Mouse (Mus musculus) gastrocnemius, adult 2 months (tissue): Measurements from ENCODE around the gene Dctn2. TPM values are rescaled to one million over a fixed set of nuclear protein-coding genes. Genes with fewer than 3 reads are reported as not detected.
A peak's percentile ranks its signal among the peaks of the same experiment; 100 is the strongest.

Experiments used
- DNase-seq: peaks from one replicate; pipeline ENCODE4 v3.0.0; 2022
- H3K27ac ChIP-seq: fragments of 200-600 bp; 2 replicates; pipeline ENCODE4 v1.8.1; 2022; ENCODE audit warnings: mild to moderate bottlenecking
- H3K4me3 ChIP-seq: fragments of 200-600 bp; 2 replicates; pipeline ENCODE4 v1.8.1; 2022; ENCODE audit warnings: mild to moderate bottlenecking, moderate library complexity
- CTCF ChIP-seq: fragments of 200-600 bp; IDR thresholded peaks from 2 replicates; pipeline ENCODE4 v1.8.1; 2022; ENCODE audit warnings: antibody characterized with exemption, mild to moderate bottlenecking, moderate library complexity
- intact Hi-C: fragments of 180-260 bp; cut with DNase I; formaldehyde crosslinking; loops from one replicate; pipeline ENCODE4 v1.15.1; 2025
- total RNA-seq, 2 experiments: library from RNA; stranded (reverse); gene quantifications; 2 replicates each; pipeline ENCODE4 v1.2.3; 2021

Dctn2 gene
- total RNA-seq, 2 experiments from 2014 or later: 91.3 to 98.3 TPM

DNA sequence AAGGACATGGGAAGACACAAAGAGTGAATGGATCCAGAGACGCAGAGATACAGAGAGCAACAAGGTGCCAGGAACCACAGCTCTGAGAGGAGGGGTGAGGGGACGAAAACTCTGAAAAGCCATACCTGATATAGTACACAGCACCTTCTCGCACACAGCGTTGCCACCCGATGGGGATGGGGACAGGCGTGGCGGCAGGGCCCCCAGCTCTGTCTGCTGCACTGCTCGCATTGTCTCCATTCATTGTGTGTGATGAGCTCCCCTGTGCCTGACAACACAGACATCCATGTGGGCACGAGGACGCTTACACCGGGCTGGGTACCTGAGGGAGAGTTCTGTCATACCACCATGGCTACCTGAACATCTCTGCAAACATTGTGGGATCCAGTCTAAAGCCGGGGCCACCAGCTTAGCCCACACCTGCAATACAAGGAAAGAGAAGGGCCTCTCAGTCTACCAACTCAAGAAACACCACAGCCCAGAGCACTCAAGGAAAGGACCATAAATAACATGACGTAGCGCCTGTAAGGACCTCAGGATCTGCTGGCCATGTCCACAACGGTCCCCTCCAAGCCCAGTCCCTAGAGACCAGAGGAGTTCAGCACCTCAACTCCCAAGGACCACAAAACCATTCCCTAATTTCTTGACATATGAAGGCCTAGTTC is 21.2 kb downstream of the Dctn2 start:
- DNase-seq: no peak
- no peak for TF ChIP-seq CTCF
- intact Hi-C loops: no loop called here
- Histone ChIP-seq H3K4me3 (peak overlapping the region; percentile 97), H3K27ac (peak overlapping the region; percentile 98)

DNA sequence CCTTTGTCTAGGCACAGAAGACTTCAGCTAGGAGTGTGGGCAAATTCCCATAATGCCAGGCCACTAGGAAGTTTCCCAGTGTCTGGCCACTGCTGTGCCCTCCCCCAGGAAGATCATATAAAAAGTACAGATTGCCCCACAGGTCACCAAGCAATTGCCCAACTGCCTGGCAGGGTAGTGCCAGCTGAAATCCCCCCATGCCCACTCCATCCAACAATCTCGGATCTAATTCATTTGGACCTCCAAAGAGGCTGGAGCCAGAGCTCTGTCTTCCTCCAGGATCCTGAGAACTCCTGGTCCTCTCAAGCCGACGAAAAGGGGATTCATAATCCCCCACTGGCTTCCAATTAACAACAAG is 21.7 kb downstream of the Dctn2 start:
- intact Hi-C loops: no loop called here
- Histone ChIP-seq H3K27ac (peak overlapping the region; percentile 98), H3K4me3 (peak overlapping the region; percentile 97)
- no peak for TF ChIP-seq CTCF
- DNase-seq: peak; percentile 36

DNA sequence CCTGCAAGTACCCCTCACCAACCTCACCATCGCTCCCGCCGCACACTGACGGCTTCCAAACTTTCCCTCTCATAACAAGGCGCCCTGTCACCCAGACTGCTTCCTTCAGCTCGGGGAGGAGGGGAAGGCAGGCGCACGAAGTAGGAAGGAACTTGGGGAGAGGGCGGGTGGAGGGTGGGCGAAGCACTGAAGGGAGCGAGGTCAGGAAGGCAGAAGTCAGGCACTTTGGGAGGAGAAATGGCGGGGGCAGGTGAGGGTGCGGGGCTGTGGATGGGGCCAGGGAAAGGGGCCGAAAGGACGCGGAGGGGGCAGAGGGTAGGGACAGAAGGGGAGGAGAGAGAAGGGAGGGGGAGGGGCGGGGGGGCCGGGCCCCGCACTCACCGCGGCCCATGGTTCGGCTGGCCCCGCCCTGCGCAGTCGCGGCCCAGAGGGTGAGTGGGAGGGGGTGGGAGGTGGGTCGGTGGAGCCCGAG is 22.2 kb downstream of the Dctn2 start:
- Histone ChIP-seq H3K27ac (peak overlapping the region; percentile 98), H3K4me3 (peak overlapping the region; percentile 97)
- intact Hi-C loops: no loop called here
- TF ChIP-seq CTCF: no peak
- no peak for DNase-seq

DNA sequence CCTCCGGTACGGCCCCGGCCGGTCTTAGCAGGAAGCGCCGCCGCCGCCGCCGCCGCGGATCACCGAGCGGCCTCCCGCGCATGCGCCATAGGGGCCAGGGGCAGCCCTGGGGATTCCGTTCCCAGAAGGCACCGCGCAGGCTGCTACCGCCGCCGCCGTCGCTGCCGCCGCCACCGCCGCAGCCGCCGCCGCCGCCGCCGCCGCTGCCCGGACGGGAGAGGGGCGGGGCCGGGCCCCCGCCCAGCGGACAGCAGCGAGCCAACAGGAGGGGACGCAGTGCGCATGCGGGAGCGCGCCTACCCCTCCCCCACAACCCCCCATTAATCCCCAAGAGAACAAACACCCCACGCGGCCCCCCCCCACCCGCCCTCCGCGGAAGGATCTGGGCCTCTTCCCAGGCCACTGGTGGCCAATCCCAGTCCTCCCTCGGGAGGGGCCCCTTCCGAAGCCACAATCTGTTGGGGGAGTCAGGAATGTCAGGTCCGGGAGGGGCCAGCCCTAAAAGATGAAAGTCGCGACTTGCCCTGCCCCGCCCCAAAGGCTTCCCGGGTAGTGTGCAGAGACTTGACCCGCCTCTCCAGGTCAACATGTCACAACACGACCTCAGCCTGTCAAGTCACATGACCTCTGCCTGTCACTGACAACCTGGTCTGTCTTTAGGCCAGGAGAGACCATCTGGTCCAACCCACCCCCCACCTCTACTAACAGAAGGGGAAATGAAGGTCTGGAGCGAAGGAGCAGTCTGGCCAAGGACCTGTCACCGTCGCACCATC is 22.8 kb downstream of the Dctn2 start, which contains the start of gene Mbd6:
Gene Mbd6, minus strand, starts transcription at position 219 of the 773 bp plus-strand sequence.
- TF ChIP-seq CTCF: no peak
- peak; percentile 96 for DNase-seq
- H3K4me3 ChIP-seq: peak within 1 kb of the TSS; percentile 97
- H3K27ac ChIP-seq: peak within 1 kb of the TSS; percentile 98
- intact Hi-C loops: no loop called here

DNA sequence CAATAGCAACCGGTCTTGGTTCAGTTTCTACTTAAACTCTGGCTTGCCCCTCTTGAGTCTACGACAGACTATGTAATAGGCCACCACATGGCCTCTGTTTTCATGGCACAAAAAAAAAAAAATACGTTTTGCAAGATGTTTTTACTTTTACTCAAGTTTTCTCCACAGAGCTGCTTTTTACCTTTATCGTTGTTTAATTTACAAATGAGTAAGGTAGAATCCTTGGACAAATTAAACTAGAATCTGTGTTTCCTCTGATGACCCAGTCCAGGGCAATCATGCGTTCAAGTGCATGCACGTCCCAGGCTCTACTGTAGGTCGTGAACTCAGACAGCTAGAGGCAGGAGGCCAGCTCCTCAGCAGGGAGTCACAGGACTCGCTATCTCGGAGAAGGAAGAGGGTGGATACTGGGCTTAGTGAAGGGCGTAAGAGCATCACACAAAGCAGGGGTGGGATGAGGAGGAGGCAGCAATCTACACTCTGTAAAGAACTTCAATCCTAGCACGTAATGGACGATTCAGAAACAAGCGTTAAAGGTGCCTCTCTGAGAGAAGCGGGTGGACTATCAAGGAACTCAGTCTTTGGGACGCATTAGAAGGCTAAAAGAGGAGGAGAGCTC is 23.5 kb downstream of the Dctn2 start:
- intact Hi-C loops: loop anchor here (1.0 kb wide), 1 partner anchor 22 kb away; the partner anchor contains the start of gene Mars
- DNase-seq: peak; percentile 82
- no peak for TF ChIP-seq CTCF
- H3K27ac ChIP-seq: peak overlapping the region; percentile 98
- H3K4me3 ChIP-seq: peak overlapping the region; percentile 97

DNA sequence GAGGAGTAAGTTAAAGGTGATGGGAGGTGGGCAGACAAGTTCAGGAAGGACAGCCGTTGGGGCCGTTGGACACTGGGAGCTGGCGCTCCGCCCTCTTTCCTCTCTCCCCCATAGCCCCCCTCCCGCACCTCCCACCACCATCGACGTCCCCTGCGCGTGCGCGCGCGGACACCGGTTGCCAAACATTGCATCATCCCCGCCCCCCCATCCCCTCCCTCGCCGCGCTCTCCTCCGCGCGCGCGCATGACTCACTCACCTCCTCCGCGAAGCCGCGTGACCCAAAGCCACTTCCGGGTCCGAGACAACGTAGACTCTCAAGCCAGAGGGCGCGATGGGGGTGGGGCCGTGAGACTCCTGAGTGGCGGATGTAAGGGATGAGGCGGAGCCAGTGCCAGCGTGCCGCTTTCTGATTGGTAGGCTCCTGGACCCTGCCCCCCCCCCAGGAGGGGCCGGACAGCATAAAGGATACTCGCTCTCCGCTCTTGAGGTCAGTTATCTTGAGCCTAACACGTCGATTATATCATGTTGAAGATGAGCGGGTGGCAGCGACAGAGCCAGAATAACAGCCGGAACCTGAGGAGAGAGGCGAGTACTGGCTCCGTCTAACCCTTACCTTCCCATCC is 24.2 kb downstream of the Dctn2 start:
- DNase-seq: peak; percentile 100
- peak overlapping the region; percentile 98 for H3K27ac ChIP-seq
- no peak for TF ChIP-seq CTCF
- H3K4me3 ChIP-seq: peak overlapping the region; percentile 97
- intact Hi-C loops: loop anchor here (1.0 kb wide), 1 partner anchor 21 kb away; the partner anchor contains the start of gene Mars

DNA sequence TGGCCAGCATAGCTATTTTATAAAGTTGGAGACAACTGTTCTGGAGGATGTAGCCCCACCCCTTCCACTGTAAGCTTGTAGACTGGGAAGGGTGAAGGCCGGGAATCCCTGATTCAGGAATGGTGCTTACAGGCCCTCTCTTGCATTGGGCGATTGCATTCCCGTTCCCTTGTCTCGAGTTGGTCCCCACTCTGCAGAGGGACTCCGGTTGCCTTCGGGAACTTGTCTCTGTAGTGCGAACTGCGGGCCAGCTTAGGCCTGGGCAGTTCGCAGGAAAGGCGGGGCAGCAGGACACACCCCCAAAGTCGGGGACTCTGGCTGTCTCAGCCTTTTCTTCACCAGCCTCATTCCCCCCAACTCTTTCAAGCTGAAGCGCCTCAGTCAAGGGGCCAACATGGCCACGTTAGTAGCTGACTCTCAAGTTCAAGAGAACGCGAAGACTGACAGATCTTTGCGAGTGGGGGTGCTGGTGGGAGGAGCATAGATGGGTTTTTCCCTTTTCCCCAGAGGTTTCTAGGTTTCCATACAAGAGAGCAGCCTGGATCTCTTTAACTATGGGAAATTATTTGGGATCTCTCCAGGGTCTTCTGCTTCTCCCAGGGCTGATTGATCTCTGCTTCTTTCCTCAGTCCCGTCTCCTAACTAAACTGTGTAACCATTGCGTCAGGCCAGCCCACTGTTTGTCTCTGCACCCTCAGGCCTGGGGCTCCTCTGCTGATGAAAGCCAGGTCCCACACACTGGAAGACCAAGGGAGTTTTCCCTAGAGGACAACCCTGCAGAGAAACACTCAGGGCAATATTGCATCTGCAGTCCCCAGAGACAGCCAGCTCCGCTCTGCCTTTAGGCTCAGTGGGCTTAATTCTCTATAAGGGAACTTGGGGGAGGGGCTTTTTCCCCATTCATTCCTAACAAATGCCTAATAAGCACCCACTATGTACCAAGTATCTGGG is 25.0 kb downstream of the Dctn2 start:
- intact Hi-C loops: loop anchor here (1.0 kb wide), 1 partner anchor 20 kb away; the partner anchor contains the start of gene Mars
- Histone ChIP-seq H3K4me3 (peak overlapping the region; percentile 97), H3K27ac (peak overlapping the region; percentile 98)
- DNase-seq: peak; percentile 77
- TF ChIP-seq CTCF: no peak

DNA sequence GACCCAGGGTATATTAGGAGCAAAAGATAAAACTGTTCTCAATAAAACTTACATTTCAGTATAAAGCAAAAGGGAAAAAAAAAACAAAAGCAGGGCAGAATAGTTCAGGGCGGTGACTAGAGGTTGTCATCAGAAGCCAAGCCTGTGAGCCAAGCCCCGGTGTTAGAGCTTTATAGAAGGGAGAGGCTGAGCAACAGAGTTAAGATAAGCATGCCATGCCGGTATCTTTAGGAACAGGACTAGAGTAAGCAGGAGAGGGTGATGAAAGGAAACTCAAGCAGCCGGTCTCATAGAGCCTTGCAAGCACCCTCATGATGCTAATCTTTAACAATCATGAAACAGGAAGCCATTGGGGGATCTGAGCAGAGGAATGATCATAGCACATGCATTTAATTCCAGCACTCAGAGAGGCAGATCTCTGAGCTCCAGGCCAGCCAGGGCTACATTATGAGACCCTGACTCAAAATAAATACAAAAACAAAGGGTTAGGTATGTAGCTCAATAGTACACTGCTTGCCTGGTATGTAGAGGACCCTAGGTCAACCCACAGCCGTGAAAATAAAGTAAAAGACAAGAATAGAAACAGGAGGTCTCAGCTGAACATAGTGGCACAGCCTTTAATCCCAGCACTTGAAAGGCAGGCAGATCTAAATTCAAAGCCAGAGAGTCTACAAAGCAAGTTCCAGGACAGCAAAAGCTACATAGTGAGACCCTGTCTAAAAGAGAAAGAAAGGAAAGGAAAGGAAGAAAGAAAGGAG is 25.9 kb downstream of the Dctn2 start:
- no peak for TF ChIP-seq CTCF
- Histone ChIP-seq H3K27ac (peak overlapping the region; percentile 98), H3K4me3 (peak overlapping the region; percentile 97)
- no peak for DNase-seq
- intact Hi-C loops: no loop called here

DNA sequence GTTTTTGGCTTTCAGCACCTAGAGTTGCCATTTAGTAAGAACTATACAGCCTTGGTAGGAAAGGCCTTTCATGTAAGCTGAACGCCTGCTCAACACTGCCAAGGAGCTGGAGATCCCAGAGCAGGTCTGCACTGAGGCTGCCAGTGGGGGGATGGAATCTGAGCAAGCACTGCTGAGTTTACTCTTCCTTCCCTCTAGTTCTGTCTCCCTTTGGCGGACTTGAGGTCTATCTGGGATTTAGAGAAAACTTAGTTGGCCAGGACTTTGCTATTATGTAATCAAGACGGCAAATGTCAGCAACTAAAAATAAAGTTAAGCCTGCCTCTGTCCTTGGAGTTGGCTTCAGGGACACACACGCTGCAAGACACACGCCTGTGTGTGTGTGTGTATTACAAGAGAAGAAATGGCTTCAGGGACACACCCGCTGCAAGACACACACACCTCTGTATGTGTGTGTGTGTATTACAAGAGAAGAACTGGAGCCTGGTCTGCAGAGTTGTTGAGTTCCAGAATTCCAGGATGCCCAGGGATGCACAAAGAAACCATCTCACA is 26.9 kb downstream of the Dctn2 start:
- peak; percentile 76 for DNase-seq
- intact Hi-C loops: no loop called here
- peak overlapping the region; percentile 98 for H3K27ac ChIP-seq

DNA sequence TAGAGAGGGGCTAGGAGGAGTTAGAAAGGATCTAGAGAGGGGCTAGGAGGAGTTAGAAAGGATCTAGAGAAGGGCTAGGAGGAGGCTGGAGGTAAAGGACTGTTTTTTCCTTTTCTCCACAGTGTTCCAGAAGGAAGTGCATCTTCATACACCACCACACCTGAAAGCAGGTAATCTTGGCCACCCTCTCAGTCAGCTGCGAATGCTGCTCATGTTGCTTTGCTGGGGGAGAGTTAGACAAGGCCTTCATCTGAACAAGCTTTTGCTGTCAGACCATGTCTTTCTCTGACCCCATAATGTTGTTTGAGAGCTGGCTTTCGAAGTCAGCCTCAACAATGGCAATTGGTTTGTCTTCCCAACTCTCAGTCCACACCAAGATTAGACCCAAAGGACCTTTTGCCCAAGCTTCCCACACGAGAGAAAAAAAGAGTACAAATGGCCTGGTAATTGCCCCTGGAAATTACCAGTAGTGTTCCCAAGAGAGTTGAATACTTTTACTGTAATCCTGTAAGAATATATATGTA is 27.5 kb downstream of the Dctn2 start:
- intact Hi-C loops: no loop called here
- no peak for DNase-seq
- no peak for TF ChIP-seq CTCF

More for the DNA sequence above, 26.9 kb downstream of the Dctn2 start:
- TF ChIP-seq CTCF: no peak
- H3K4me3 ChIP-seq: peak overlapping the region; percentile 97

More for the DNA sequence above, 27.5 kb downstream of the Dctn2 start:
- Histone ChIP-seq H3K4me3 (peak overlapping the region; percentile 97), H3K27ac (peak overlapping the region; percentile 98)
